15 mouse cellular contexts compared by ENCODE assay signal in the genomic region with DNA sequence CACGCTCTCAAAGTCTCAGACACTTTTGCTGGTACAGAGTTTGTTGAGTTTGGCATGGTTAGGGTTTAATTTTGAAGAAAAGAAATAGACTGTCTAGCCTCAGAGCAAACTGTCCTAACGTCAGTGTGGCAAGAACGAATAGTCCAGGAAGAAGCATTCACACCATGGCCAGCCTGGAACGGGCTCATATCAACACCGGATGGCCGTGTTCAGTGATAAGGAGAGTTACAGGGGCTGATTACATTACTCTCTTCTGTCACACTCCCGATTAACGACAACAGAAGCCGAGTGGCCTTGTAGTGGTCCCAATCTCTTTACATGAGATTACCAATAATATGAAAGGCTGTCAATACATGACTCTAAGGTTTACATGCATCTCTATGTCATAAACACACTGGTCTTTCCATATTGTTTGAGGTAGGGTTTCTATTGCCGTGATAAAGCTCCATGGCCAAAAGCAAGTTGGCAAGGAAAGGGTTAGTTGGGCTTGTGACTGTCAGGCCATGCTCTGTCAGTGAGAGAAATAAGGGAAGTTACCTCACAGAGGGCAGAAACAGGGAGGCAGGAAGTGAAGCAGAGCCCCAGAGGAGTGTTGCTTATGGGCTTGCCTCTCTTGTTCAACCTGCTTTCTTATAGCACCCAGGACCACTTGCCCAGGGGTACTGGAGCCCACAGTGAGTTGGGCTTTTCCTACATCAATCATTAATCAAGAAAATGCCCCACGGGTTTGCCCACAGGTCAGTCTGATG. TPM values are rescaled to one million over a fixed set of nuclear protein-coding genes. Genes with fewer than 3 reads are reported as not detected.
DNase-seq lines count a peak whose midpoint lies in the region; ATAC-seq lines count a peak whose summit lies in the region.
"Had no signal": no experiment of that assay in that cellular context is flagged by ENCODE, and none has a peak within 500 bp of the region (broad histone marks: within the 10 kb centered on the region; RNA-seq: fewer than 3 reads in every experiment).

No protein-coding gene starts in this region.

- intact Hi-C loops in heart, postnatal 36 days (cut with DNase I) = no loop called here

- 0 out of 2 replicates have a peak, but pooled peaks cover 3% of the 10 kb centered on the region for H3K4me1 ChIP-seq in heart, embryonic 15.5 days (replicated peaks)
- H3K4me1 ChIP-seq: embryonic facial prominence, embryonic 10.5 days; limb, embryonic 15.5 days; midbrain, embryonic 12.5 days had no signal

- no peak overlapping the region for H3K4me3 ChIP-seq in heart, embryonic 15.5 days
- H3K4me3 ChIP-seq: embryonic facial prominence, embryonic 10.5 days; limb, embryonic 15.5 days; midbrain, embryonic 12.5 days had no signal

- H3K9ac ChIP-seq in heart, embryonic 15.5 days = no peak overlapping the region
- H3K9ac ChIP-seq: limb, embryonic 15.5 days; midbrain, embryonic 12.5 days had no signal

- H3K36me3 ChIP-seq in heart, embryonic 15.5 days = no peaks in the 10 kb centered on the region
- H3K36me3 ChIP-seq: limb, embryonic 15.5 days; midbrain, embryonic 12.5 days had no signal

- H3K27ac ChIP-seq in heart, embryonic 15.5 days = no peak overlapping the region
- H3K27ac ChIP-seq: embryonic facial prominence, embryonic 10.5 days; limb, embryonic 15.5 days; midbrain, embryonic 12.5 days had no signal

- 36% methylated on average over 11 of the region's 11 CpGs for WGBS in heart, embryonic 15.5 days

- no peak for DNase-seq in heart, postnatal 36 days
- peak; percentile 47 to 51 for DNase-seq in B cell, adult 2 months
- peak; percentile 70 for DNase-seq in liver
- DNase-seq in urinary bladder, postnatal 4 days (ENCODE audit: low spot score in 2 of 2) = no peak
- no peak for DNase-seq in retina, embryonic 14.5 days (ENCODE audit: low spot score)
- DNase-seq: cerebellum, adult 9-11 months; gastrocnemius, postnatal 14 days; heart, postnatal 14 days had no signal

- no peaks in the 10 kb centered on the region for H3K9me3 ChIP-seq in heart, embryonic 15.5 days (replicated peaks)
- H3K9me3 ChIP-seq: embryonic facial prominence, embryonic 10.5 days; limb, embryonic 15.5 days; midbrain, embryonic 12.5 days had no signal

- no peaks in the 10 kb centered on the region for H3K27me3 ChIP-seq in heart, embryonic 15.5 days
- H3K27me3 ChIP-seq: limb, embryonic 15.5 days; midbrain, embryonic 12.5 days had no signal

- H3K4me2 ChIP-seq in heart, embryonic 15.5 days = no peak overlapping the region
- H3K4me2 ChIP-seq: limb, embryonic 15.5 days; midbrain, embryonic 12.5 days had no signal

- ATAC-seq in heart, embryonic 15.5 days (replicated peaks; ENCODE audit: insufficient number of reproducible peaks, insufficient read depth, low FRiP score, low read depth) = peak; percentile 64; the same call in 1 of the 2 replicates
- peak; percentile 98 for ATAC-seq in megakaryocyte, adult 5-6 weeks (ENCODE audit: poor library complexity, severe bottlenecking)
- no peak for ATAC-seq in erythroblast, adult 5-6 weeks (replicated peaks; ENCODE audit: low FRiP score, poor library complexity, severe bottlenecking)
- ATAC-seq: activated CD4-positive, CD25-positive, alpha-beta regulatory T cell, adult 4 months had no signal

RNA-seq across cellular contexts. Expression of gene Tnfrsf21, which starts 42.1 kb away (rescaled TPM):
- polyA plus RNA-seq in heart, embryonic 15.5 days (2015; fragmentation: Nextera tagmentation; extraction: Ambion mirVana) = 9.4 and 14.4 TPM in 2 replicates
- 10 to 100 TPM; 11.9 to 12.2 TPM for total RNA-seq in heart, postnatal 36 days (2021)
- total RNA-seq in megakaryocyte, adult 5-6 weeks (2015) = 107 and 122 TPM in 2 replicates
- total RNA-seq in megakaryocyte, adult 5-6 weeks (2017) = 95.1 and 116 TPM in 2 replicates
- 21.1 and 27.8 TPM in 2 replicates for total RNA-seq in erythroblast, adult 5-6 weeks (2015; ENCODE audit: low replicate concordance)
- 17.6 and 24.6 TPM in 2 replicates for total RNA-seq in erythroblast, adult 5-6 weeks (2017; ENCODE audit: low replicate concordance)
- polyA plus RNA-seq: activated CD4-positive, CD25-positive, alpha-beta regulatory T cell, adult 4 months had no signal

Comparison
In these comparisons a context has a peak if more than half of its experiments do, and no peak if none do; other contexts are left out.
1. DNase-seq: peak in B cell, adult 2 months (2 of 2) and liver (single experiment); none in heart, postnatal 36 days (0 of 2), urinary bladder, postnatal 4 days (0 of 2) and retina, embryonic 14.5 days (single experiment).